Mouse (Mus musculus) heart, embryonic 14.5 days (tissue): ENCODE results near the gene Gpr157. TPM values are rescaled to one million over a fixed set of nuclear protein-coding genes. Genes with fewer than 3 reads are reported as not detected.
A peak's percentile ranks its signal among the peaks of the same experiment; 100 is the strongest.

ENCODE experiments used
- ATAC-seq: fragments of 200-750 bp; cut with Nextera tagmentation; 2 replicates; pipeline ENCODE4 v1.8.0; 2017; ENCODE audit warnings: low read depth, moderate TSS enrichment; ENCODE audit not compliant: insufficient number of reproducible peaks, insufficient read depth, low FRiP score
- H3K27ac ChIP-seq, 2 experiments: fragments of 200-500 bp in 1 of 2; fragments of 300-500 bp in 1 of 2; sonication (generic) in 1 of 2; replicated peaks in 1 of 2; 2 replicates each; pipeline ENCODE4 v1.5.1; 2012 to 2014; ENCODE audit warnings: low read depth in 2 of 2, low read length in 2 of 2, control low read depth in 1 of 2, mild to moderate bottlenecking in 1 of 2, mixed read lengths in 1 of 2; ENCODE audit not compliant: control insufficient read depth in 1 of 2, insufficient read depth in 1 of 2
- H3K27me3 ChIP-seq: fragments of 300-500 bp; sonication (generic); 2 replicates; pipeline ENCODE4 v1.6.1; 2014; ENCODE audit warnings: mild to moderate bottlenecking, low read length, control low read depth; ENCODE audit not compliant: control insufficient read depth, insufficient read depth
- H3K36me3 ChIP-seq: fragments of 300-500 bp; sonication (generic); 2 replicates; pipeline ENCODE4 v1.6.1; 2014; ENCODE audit warnings: mild to moderate bottlenecking, control low read depth, low read length, mixed read lengths; ENCODE audit not compliant: control insufficient read depth, insufficient read depth
- H3K4me1 ChIP-seq, 2 experiments: fragments of 200-500 bp in 1 of 2; fragments of 300-500 bp in 1 of 2; sonication (generic) in 1 of 2; 2 replicates each; pipeline ENCODE4 v1.6.1; 2012 to 2014; ENCODE audit warnings: low read length in 2 of 2, control low read depth in 1 of 2, mixed read lengths in 1 of 2; ENCODE audit not compliant: control insufficient read depth in 2 of 2, insufficient read depth in 2 of 2
- H3K4me2 ChIP-seq: fragments of 300-500 bp; sonication (generic); 2 replicates; pipeline ENCODE4 v1.6.1; 2014; ENCODE audit warnings: mild to moderate bottlenecking, low read length
- H3K4me3 ChIP-seq, 2 experiments: fragments of 200-500 bp in 1 of 2; fragments of 300-500 bp in 1 of 2; sonication (generic) in 1 of 2; 2 replicates each; pipeline ENCODE4 v1.5.1; 2012 to 2014; ENCODE audit warnings: low read length in 2 of 2, mild to moderate bottlenecking in 2 of 2, control low read depth in 1 of 2, low read depth in 1 of 2, moderate library complexity in 1 of 2; ENCODE audit not compliant: control insufficient read depth in 1 of 2, insufficient read depth in 1 of 2
- H3K9ac ChIP-seq: fragments of 300-500 bp; sonication (generic); 2 replicates; pipeline ENCODE4 v1.6.1; 2014; ENCODE audit warnings: mild to moderate bottlenecking, low read length
- H3K9me3 ChIP-seq: fragments of 300-500 bp; sonication (generic); 2 replicates; pipeline ENCODE4 v1.6.1; 2016; ENCODE audit warnings: low read length, control low read depth; ENCODE audit not compliant: control insufficient read depth
- WGBS: fragments of 180-500 bp; shearing (Covaris S2); extraction: QIAGEN DNeasy Blood & Tissue Kit; methylation state at CpG from one replicate; pipeline ENCODE4 v1.1.7; 2014; 5-methylcytosine and 5-hydroxymethylcytosine counted together
- polyA plus RNA-seq: library from polyadenylated mRNA; unstranded; fragments of >200 nt; fragmentation: Nextera tagmentation; extraction: Ambion mirVana; gene quantifications from 2 replicates; pipeline ENCODE4 v1.2.1, GENCODE M21; 2014

Gpr157 gene
- polyA plus RNA-seq, 1 experiment from 2014 or later = 2.2 TPM

GRCm38 (mm10) chr4:150094463-150094789 is 7.3 kb downstream of the Gpr157 start:
- WGBS = 67% methylated on average over 5 of the region's 5 CpGs
- no peak overlapping the region for H3K4me3 ChIP-seq
- no peak overlapping the region for H3K27ac ChIP-seq
- no peak overlapping the region for H3K4me2 ChIP-seq
- no peaks in the 10 kb centered on the region for H3K9me3 ChIP-seq
- H3K9ac ChIP-seq = no peak overlapping the region
- H3K27me3 ChIP-seq = peaks cover 3% of the 10 kb centered on the region
- H3K4me1 ChIP-seq = peaks cover 19 to 34% of the 10 kb centered on the region in 2 experiments
- H3K36me3 ChIP-seq = peaks cover 1% of the 10 kb centered on the region
- ATAC-seq = no peak

GRCm38 (mm10) chr4:150096309-150096708 is 9.1 kb downstream of the Gpr157 start:
- Histone ChIP-seq H3K27ac (no peak overlapping the region), H3K4me1 (peaks cover 12 to 21% of the 10 kb centered on the region in 2 experiments), H3K9me3 (no peaks in the 10 kb centered on the region), H3K4me3 (no peak overlapping the region), H3K27me3 (peaks cover 9% of the 10 kb centered on the region), H3K4me2 (no peak overlapping the region), H3K9ac (no peak overlapping the region), H3K36me3 (peaks cover 8% of the 10 kb centered on the region; the same call in 1 of the 2 replicates)
- no peak for ATAC-seq
- WGBS = 84% methylated on average over 7 of the region's 7 CpGs

- Histone ChIP-seq H3K9me3 (no peaks in the 10 kb centered on the region), H3K9ac (no peak overlapping the region), H3K27ac (no peak overlapping the region), H3K36me3 (peaks cover 17% of the 10 kb centered on the region), H3K4me1 (peaks cover 7 to 14% of the 10 kb centered on the region in 2 experiments), H3K4me2 (no peak overlapping the region), H3K4me3 (no peak overlapping the region), H3K27me3 (peaks cover 11% of the 10 kb centered on the region)
- ATAC-seq = no peak
- WGBS = 91% methylated on average over 4 of the region's 4 CpGs
These were observed 10.7 kb downstream of the Gpr157 start for GRCm38 (mm10) chr4:150097847-150098246.

- Histone ChIP-seq H3K36me3 (peaks cover 21% of the 10 kb centered on the region), H3K9ac (no peak overlapping the region), H3K4me2 (no peak overlapping the region), H3K27me3 (peaks cover 11% of the 10 kb centered on the region), H3K9me3 (no peaks in the 10 kb centered on the region), H3K4me3 (no peak overlapping the region), H3K4me1 (peaks cover 4 to 10% of the 10 kb centered on the region in 2 experiments), H3K27ac (no peak overlapping the region)
- ATAC-seq = no peak
- WGBS = 15% methylated on average over 10 of the region's 10 CpGs
These were observed 11.7 kb downstream of the Gpr157 start for GRCm38 (mm10) chr4:150098880-150099279.

- H3K27ac ChIP-seq = no peak overlapping the region
- H3K9me3 ChIP-seq = no peaks in the 10 kb centered on the region
- H3K36me3 ChIP-seq = peaks cover 21% of the 10 kb centered on the region
- H3K4me2 ChIP-seq = no peak overlapping the region
- H3K4me3 ChIP-seq = no peak overlapping the region
- no peak overlapping the region for H3K9ac ChIP-seq
- peaks cover 6 to 11% of the 10 kb centered on the region in 2 experiments; a peak in 3 of 4 replicates for H3K4me1 ChIP-seq
- ATAC-seq = no peak
- peaks cover 11% of the 10 kb centered on the region for H3K27me3 ChIP-seq
- 94% methylated on average over 7 of the region's 7 CpGs for WGBS
These were observed 15.7 kb downstream of the Gpr157 start for GRCm38 (mm10) chr4:150102822-150103221.

- Histone ChIP-seq H3K4me3 (no peak overlapping the region), H3K27me3 (0 out of 2 replicates have a peak, but pooled peaks cover 2% of the 10 kb centered on the region), H3K4me2 (0 out of 2 replicates have a peak overlapping the region, but pooled peaks have one; percentile 7), H3K27ac (no peak overlapping the region), H3K4me1 (peaks cover 6 to 11% of the 10 kb centered on the region in 2 experiments; a peak in 3 of 4 replicates), H3K9me3 (no peaks in the 10 kb centered on the region), H3K9ac (no peak overlapping the region), H3K36me3 (peaks cover 12% of the 10 kb centered on the region)
- 32% methylated on average over 7 of the region's 7 CpGs for WGBS
- no peak for ATAC-seq
These were observed 18.5 kb downstream of the Gpr157 start for GRCm38 (mm10) chr4:150105671-150106070.

- no peak overlapping the region for H3K27ac ChIP-seq
- H3K9me3 ChIP-seq = no peaks in the 10 kb centered on the region
- no peak overlapping the region for H3K4me3 ChIP-seq
- 0 out of 2 replicates have a peak, but pooled peaks cover 2% of the 10 kb centered on the region for H3K27me3 ChIP-seq
- 65% methylated on average over 5 of the region's 5 CpGs for WGBS
- no peak overlapping the region for H3K9ac ChIP-seq
- H3K4me1 ChIP-seq = peaks cover 8 to 13% of the 10 kb centered on the region in 2 experiments; a peak in 3 of 4 replicates
- peaks cover 12% of the 10 kb centered on the region for H3K36me3 ChIP-seq
- H3K4me2 ChIP-seq = no peak overlapping the region
- no peak for ATAC-seq
These were observed 19.5 kb downstream of the Gpr157 start for GRCm38 (mm10) chr4:150106637-150107036.

GRCm38 (mm10) chr4:150109636-150110035 is 22.5 kb downstream of the Gpr157 start:
- WGBS = 66% methylated on average over 3 of the region's 3 CpGs
- H3K27me3 ChIP-seq = no peaks in the 10 kb centered on the region

More at GRCm38 (mm10) chr4:150109636-150110035, 22.5 kb downstream of the Gpr157 start:
- Histone ChIP-seq H3K4me2 (no peak overlapping the region), H3K4me3 (no peak overlapping the region), H3K9me3 (no peaks in the 10 kb centered on the region), H3K4me1 (peaks cover 11 to 19% of the 10 kb centered on the region in 2 experiments; a peak in 3 of 4 replicates), H3K36me3 (no peaks in the 10 kb centered on the region), H3K27ac (no peak overlapping the region), H3K9ac (no peak overlapping the region)
- no peak for ATAC-seq
